Mouse (Mus musculus) megakaryocyte-erythroid progenitor cell, adult 5-6 weeks (primary cell): ENCODE results near the gene Phpt1. TPM values are rescaled to one million over a fixed set of nuclear protein-coding genes. Genes with fewer than 3 reads are reported as not detected.

Experiments used
- ATAC-seq: replicated peaks from 2 replicates; pipeline ENCODE4 v1.8.0; 2016; ENCODE audit warnings: mild to moderate bottlenecking, inconsistent platforms; ENCODE audit not compliant: severe bottlenecking, poor library complexity, low FRiP score, low TSS enrichment
- total RNA-seq, 2 experiments: library from RNA; stranded (forward) in 1 of 2; stranded (reverse) in 1 of 2; fragments of 200-1000, 215-1000 nt in 1 of 2; fragments of >200 nt in 1 of 2; fragmentation: Nextera tagmentation in 1 of 2; gene quantifications; 2 replicates each; pipeline ENCODE4 v1.2.3; 2014 to 2017

Gene Phpt1
- 36.5 and 43.2 TPM in 2 replicates for total RNA-seq (2014; fragmentation: Nextera tagmentation)
- 19.1 and 25.2 TPM in 2 replicates for total RNA-seq (2017)

GRCm38 (mm10) chr2:25574579-25575431 is at the start of gene Phpt1, which contains the start of gene Mamdc4:
TSS of gene Phpt1 (minus strand) at chr2:25575224.
TSS of gene Mamdc4 (minus strand) at chr2:25574845.
- peak; percentile 92 for ATAC-seq

- peak; percentile 90 for ATAC-seq
Observed at GRCm38 (mm10) chr2:25621229-25622200, 46.5 kb upstream of the Phpt1 start, which contains the start of gene Tmem141. TSS of gene Tmem141 (minus strand) at chr2:25622005.

GRCm38 (mm10) chr2:25620852-25621228 is 45.8 kb upstream of the Phpt1 start:
- no peak for ATAC-seq

DNA sequence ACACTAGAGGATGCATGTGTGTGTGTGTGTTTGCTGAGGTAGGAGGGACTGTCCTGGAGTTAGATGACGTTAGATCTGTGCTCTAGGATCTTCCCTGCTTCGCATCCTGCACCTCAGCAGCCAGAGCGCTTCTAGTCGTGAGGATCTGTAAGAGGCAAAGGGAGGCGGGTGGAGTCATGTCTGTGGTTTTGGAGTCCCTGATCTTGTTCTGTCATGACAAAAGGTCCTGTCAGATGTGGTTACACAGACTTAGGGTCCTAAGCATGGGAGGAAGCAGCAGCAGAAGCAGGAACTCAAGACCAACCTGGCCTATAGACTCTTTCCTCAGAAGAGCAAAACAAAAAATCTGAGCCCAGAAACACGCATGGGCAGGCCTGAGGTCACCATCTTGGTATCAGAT is 45.4 kb upstream of the Phpt1 start:
- ATAC-seq = no peak

DNA sequence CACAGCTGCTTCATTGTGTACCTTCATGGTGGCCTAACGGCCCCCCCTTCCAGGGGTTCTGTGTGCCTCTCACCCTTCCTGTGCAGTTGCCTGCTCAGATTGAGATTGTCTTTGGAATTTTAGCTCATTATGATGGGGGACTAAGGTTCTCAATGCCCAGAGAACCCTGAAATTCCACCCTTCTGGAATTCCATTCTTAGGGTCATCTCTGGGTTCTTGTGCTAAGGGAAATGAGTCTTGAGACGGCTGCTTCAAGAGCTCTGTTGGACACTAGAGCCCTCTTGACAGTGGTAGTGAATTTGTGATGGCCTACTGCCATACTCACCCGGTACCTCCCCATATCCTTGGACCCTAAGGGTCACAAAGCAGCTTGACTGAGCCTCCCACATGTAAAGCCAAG is 42.6 kb upstream of the Phpt1 start, which contains the start of gene Ccdc183:
TSS of gene Ccdc183 (minus strand) at position 101 of the 400 bp plus-strand sequence.
- no peak for ATAC-seq

- no peak for ATAC-seq
Observed at GRCm38 (mm10) chr2:25616398-25616797, 41.4 kb upstream of the Phpt1 start.

DNA sequence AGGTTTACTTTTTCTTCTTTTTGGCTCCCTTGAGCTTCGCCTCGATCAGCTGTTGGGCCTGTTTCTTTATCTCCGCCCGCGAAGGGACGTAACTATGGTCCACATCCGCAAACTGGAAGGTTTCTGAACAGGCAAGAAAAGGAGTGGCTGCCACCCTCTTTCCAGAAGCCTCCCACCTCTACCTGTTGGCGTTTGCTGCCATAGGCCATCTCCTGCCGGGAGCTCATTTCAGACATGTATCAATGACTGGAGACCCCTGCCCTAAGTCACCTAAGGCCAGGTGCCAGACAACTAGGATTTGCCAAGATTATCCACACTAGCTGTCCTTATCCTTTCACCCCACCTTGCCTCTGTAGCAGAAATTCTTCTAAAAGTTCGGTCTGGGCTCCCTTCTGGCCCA is 33.6 kb upstream of the Phpt1 start:
- peak; percentile 9; the same call in 1 of the 2 replicates for ATAC-seq

GRCm38 (mm10) chr2:25607761-25608622 is 33.0 kb upstream of the Phpt1 start, which contains the start of gene Rabl6:
TSS of gene Rabl6 (minus strand) at chr2:25608521.
- peak; percentile 80 for ATAC-seq

DNA sequence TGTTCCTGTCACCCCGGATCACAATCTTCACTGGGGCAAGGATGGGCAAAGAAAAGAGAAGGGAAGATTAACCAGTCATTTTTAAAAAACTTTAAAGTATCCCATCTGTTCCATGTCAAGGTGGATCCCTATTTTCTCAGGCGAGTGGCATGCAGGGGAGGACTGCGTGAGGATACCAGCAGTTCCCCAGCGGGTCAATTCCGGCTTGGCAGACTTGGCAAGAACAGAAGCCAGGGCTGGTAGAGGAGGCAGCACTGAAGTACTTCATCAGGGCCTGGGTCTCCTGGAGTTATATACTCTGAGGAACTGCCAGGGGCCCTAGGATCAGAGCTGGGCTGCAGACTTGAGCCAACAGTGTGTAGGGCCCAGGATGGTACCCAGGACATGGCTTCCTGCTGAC is 27.5 kb upstream of the Phpt1 start:
- no peak for ATAC-seq

DNA sequence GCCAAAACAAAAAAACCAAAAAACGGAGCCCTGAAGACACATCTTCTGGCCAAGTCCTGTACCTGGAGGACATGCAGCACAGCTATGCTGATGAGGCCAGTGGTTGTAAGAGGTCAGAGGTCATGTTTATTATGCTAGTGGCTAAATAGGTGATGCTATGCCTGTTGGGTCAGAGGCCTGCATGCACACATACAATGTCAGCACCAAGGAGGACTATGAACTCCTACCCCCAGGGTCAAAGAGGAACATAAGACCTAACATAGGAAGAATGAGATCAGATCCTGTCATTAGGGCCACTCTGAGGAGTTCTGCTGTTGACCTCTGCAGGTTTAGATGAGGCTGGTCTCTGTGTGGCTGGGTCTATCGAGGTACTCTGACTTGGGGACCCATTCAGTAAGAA is 25.0 kb upstream of the Phpt1 start:
- ATAC-seq = no peak

GRCm38 (mm10) chr2:25598749-25599148 is 23.7 kb upstream of the Phpt1 start:
- no peak for ATAC-seq

GRCm38 (mm10) chr2:25596765-25597510 is 21.9 kb upstream of the Phpt1 start:
- no peak for ATAC-seq

GRCm38 (mm10) chr2:25591863-25592262 is 16.8 kb upstream of the Phpt1 start:
- ATAC-seq = peak; percentile 64

DNA sequence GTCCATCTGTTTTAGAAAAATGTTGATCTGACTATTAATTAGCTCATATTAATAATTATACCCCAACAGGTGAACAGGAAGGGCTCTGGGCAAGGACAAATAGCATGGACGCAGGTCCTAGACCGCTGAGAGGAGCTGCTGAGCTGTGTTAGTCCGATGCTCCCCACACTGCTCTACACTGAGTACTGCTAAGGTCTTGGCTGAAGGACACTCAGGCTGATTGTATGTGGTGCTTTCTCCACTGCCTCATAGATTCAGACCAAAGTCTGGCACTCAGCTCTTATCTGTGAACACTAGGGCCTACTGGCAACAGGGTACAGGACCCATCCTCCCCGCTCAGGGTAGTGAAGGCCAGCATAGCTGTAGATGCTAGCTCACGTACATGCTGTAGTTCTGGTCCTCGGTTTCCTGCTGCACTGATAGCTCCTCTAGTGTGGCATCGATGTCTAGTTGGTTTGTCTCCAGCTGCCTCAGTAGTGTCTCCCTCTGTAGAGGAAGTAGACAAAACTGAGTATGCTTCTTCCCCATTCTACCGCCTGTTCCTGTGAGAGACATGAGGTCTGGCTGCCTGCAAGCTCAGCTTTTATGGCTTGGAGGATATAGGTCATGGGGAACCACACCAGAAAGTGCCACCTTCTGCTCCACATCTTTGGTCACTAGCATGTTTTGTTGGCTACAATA is 13.3 kb upstream of the Phpt1 start:
- ATAC-seq = no peak

- ATAC-seq = no peak
Observed at GRCm38 (mm10) chr2:25587290-25587689, 12.3 kb upstream of the Phpt1 start.

DNA sequence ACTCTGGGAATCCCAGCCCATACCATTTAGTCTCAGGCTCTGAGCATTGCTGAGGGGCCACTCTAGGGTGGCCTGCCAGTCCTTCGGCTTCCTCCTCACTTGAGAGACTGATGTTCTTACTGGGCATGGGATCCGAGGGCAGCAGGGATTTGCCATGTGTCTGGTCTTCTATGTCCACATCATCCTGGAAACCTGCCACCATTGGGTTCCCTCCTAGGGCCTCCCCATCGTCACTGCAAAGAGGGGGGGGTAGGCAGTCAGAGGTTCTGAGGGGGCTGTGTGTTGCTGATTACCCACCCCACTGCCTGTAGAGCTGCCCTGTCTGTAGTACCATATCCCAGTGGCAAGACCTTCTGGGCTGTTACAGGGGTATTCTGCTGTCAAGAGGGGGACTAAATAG is 10.6 kb upstream of the Phpt1 start:
- ATAC-seq = no peak

DNA sequence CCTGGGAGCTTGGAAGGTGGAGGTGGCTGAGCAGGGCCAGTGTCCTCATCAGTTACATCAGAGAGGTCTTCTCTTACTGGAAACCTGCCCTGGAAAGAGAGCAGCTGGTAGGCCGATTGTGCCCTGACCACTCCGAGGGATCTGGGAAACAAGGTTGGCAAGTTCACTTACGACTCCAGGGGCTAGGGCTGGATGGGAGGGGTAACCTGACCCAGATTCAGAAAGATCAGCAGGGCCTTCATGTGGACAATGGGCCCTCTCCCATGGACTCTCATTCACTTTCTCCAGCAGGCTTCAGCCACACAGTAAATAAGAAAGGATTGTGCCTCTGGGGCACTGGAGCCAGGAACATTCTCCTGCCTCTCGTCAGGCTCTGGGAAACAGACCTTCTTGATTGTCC is 9.8 kb upstream of the Phpt1 start:
- no peak for ATAC-seq

DNA sequence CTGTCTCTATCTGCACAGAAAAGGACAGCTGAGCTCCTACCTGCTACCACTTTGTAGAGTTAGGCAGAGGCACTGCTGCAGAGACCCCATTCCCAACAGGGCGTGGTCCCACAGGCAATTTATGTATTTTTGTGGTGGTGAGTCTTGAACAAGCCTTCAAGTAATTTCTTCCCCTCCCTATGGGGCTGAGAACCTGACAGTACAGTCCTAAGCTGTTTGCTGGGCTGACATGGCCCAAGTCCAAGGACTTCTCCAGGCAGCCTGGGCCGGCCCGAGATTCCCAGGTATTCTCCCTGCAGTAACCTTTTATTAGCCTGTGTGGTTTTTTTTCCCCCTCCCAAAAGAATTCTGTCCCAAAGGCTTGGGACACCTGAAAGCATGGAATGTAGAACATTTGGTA is 9.1 kb upstream of the Phpt1 start:
- no peak for ATAC-seq
